In the genomic region with DNA sequence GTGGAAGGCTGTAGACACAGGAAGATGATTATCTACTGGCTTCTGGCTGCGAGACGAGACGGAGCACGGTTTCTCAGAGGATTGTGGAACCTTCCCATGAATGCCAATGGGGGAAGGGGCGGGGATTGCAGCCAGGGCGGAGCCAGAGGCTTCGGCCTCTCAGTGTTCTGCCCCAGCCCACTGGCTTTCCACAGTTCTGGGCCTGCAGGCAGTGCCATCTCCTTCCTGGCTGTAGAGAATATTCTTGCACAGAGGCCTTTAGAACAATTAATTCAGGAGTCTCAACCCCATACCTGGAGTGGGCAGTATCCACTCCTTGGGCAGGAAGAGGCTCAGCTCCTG, we compare ENCODE assay signal across 10 mouse cellular contexts. TPM values are rescaled to one million over a fixed set of nuclear protein-coding genes. Genes with fewer than 3 reads are reported as not detected.
DNase-seq lines count a peak whose midpoint lies in the region; ATAC-seq and TF ChIP-seq lines count a peak whose summit lies in the region.
"Had no signal": no experiment of that assay in that cellular context is flagged by ENCODE, and none has a peak within 500 bp of the region (broad histone marks: within the 10 kb centered on the region; RNA-seq: fewer than 3 reads in every experiment).

No protein-coding gene starts in this region.

- no peak for TF ChIP-seq CTCF in lung, postnatal 0 days (IDR thresholded peaks at IDR 0.05)

- peak overlapping the region; percentile 37; the same call in 1 of the 2 replicates for H3K9ac ChIP-seq in embryonic facial prominence, embryonic 13.5 days
- no peak overlapping the region for H3K9ac ChIP-seq in intestine, embryonic 15.5 days
- H3K9ac ChIP-seq in lung, postnatal 0 days (replicated peaks; ENCODE audit: low read depth): no peak overlapping the region

- TF ChIP-seq EP300 in lung, postnatal 0 days (IDR thresholded peaks at IDR 0.05): no peak

- peaks cover 12% of the 10 kb centered on the region for H3K4me1 ChIP-seq in embryonic facial prominence, embryonic 13.5 days
- H3K4me1 ChIP-seq in intestine, embryonic 15.5 days (replicated peaks): no peaks in the 10 kb centered on the region
- H3K4me1 ChIP-seq in lung, postnatal 0 days (ENCODE audit: insufficient read depth, low read depth, low read length): no peaks in the 10 kb centered on the region

- no peaks in the 10 kb centered on the region for H3K9me3 ChIP-seq in embryonic facial prominence, embryonic 13.5 days
- H3K9me3 ChIP-seq in intestine, embryonic 15.5 days: no peaks in the 10 kb centered on the region
- H3K9me3 ChIP-seq in lung, postnatal 0 days (ENCODE audit: low read length): no peaks in the 10 kb centered on the region

- 9% methylated on average over 7 of the region's 7 CpGs for WGBS in embryonic facial prominence, embryonic 13.5 days
- WGBS in intestine, embryonic 15.5 days: 7% methylated on average over 7 of the region's 7 CpGs
- 2% methylated on average over 7 of the region's 7 CpGs for WGBS in lung, postnatal 0 days

- no peaks in the 10 kb centered on the region for H3K27me3 ChIP-seq in embryonic facial prominence, embryonic 13.5 days
- no peaks in the 10 kb centered on the region for H3K27me3 ChIP-seq in intestine, embryonic 15.5 days (replicated peaks)
- no peaks in the 10 kb centered on the region for H3K27me3 ChIP-seq in lung, postnatal 0 days (replicated peaks; ENCODE audit: insufficient read depth, low read length)

- no peak overlapping the region for H3K27ac ChIP-seq in embryonic facial prominence, embryonic 13.5 days
- H3K27ac ChIP-seq in intestine, embryonic 15.5 days: no peak overlapping the region
- H3K27ac ChIP-seq in lung, postnatal 0 days (ENCODE audit: low read length): no peak overlapping the region
- H3K27ac ChIP-seq: heart, adult 2 months had no signal

- H3K4me3 ChIP-seq in embryonic facial prominence, embryonic 13.5 days: peak overlapping the region; percentile 28
- H3K4me3 ChIP-seq in intestine, embryonic 15.5 days (replicated peaks): no peak overlapping the region
- no peak overlapping the region for H3K4me3 ChIP-seq in lung, postnatal 0 days (ENCODE audit: low read depth, low read length)
- H3K4me3 ChIP-seq: heart, adult 2 months had no signal

- peak overlapping the region; percentile 51 for H3K4me2 ChIP-seq in embryonic facial prominence, embryonic 13.5 days
- H3K4me2 ChIP-seq in intestine, embryonic 15.5 days (replicated peaks): peak overlapping the region; percentile 41
- peak overlapping the region; percentile 9; the same call in 1 of the 2 replicates for H3K4me2 ChIP-seq in lung, postnatal 0 days (replicated peaks; ENCODE audit: low read depth, low read length)

- H3K36me3 ChIP-seq in embryonic facial prominence, embryonic 13.5 days: no peaks in the 10 kb centered on the region
- H3K36me3 ChIP-seq in intestine, embryonic 15.5 days: no peaks in the 10 kb centered on the region
- no peaks in the 10 kb centered on the region for H3K36me3 ChIP-seq in lung, postnatal 0 days (ENCODE audit: insufficient read depth, low read length)

- peak; percentile 92 for DNase-seq in heart, adult 11 months
- no peak for DNase-seq in heart, adult 9 months (ENCODE audit: low spot score in 2 of 2)
- DNase-seq in lung, postnatal 0 days (ENCODE audit: low spot score): peak; percentile 40
- no peak for DNase-seq in left cerebral cortex, adult 9 months (ENCODE audit: low spot score in 2 of 2)
- no peak for DNase-seq in B cell, adult 2 months
- DNase-seq in left cerebral cortex, adult 18-20 months (ENCODE audit: low spot score in 2 of 2): no peak

- no peak for ATAC-seq in embryonic facial prominence, embryonic 13.5 days (ENCODE audit: insufficient number of reproducible peaks, insufficient read depth, low FRiP score, low TSS enrichment, low read depth)
- ATAC-seq in intestine, embryonic 15.5 days: peak; percentile 74
- ATAC-seq in lung, postnatal 0 days: peak; percentile 68; the same call in 1 of the 2 replicates

RNA-seq across cellular contexts. Expression of gene Lmx1b, which starts 18.9 kb away (rescaled TPM):
- 0.55 TPM in 2 replicates for polyA plus RNA-seq in embryonic facial prominence, embryonic 13.5 days (2015; fragmentation: Nextera tagmentation; extraction: Ambion mirVana)
- 0.05 TPM in 1 of 2 replicates, not detected in the other for polyA plus RNA-seq in intestine, embryonic 15.5 days (2015; fragmentation: Nextera tagmentation; extraction: Ambion mirVana)
- polyA plus RNA-seq in lung, postnatal 0 days (2015; fragmentation: Nextera tagmentation; extraction: Ambion mirVana): not detected in 2 replicates
- total RNA-seq in left cerebral cortex, adult 18-20 months (2021): under 1 TPM; 0.14 to 0.60 TPM
- polyA plus RNA-seq: spleen, adult 2 months had no signal

Comparison
In these comparisons a context has a peak if more than half of its experiments do, and no peak if none do; other contexts are left out.
1. DNase-seq: peak in heart, adult 11 months (single experiment) and lung, postnatal 0 days (single experiment); none in heart, adult 9 months (0 of 2), left cerebral cortex, adult 9 months (0 of 2), B cell, adult 2 months (0 of 2) and left cerebral cortex, adult 18-20 months (0 of 2).
2. Peak in every context shown above with its lines, with median percentiles within 50 percentile points of each other: H3K4me2 ChIP-seq.